Mouse (Mus musculus) thymus, postnatal 4 days (tissue): ENCODE data around the gene Pla2r1.

ENCODE experiments used
- DNase-seq: peaks from one replicate; pipeline ENCODE4 v3.0.0; 2021

Gene Pla2r1

GRCm38 (mm10) chr2:60500583-60501116 lies 52.5 kb downstream of the Pla2r1 start:
- no peak for DNase-seq

- DNase-seq, result no peak
Measured at GRCm38 (mm10) chr2:60479906-60480305, 73.2 kb downstream of the Pla2r1 start.

- no peak for DNase-seq
Measured at GRCm38 (mm10) chr2:60478778-60479177, 74.3 kb downstream of the Pla2r1 start.

- DNase-seq, result no peak
Measured at GRCm38 (mm10) chr2:60468901-60469770, 84.0 kb downstream of the Pla2r1 start.

GRCm38 (mm10) chr2:60452376-60452775 lies 100.7 kb downstream of the Pla2r1 start:
- DNase-seq, result no peak

GRCm38 (mm10) chr2:60451119-60451773 lies 101.9 kb downstream of the Pla2r1 start:
- no peak for DNase-seq

GRCm38 (mm10) chr2:60449732-60450131 lies 103.4 kb downstream of the Pla2r1 start:
- peak; percentile 28 for DNase-seq

- DNase-seq, result no peak
Measured at GRCm38 (mm10) chr2:60444711-60445509, 108.2 kb downstream of the Pla2r1 start.

- DNase-seq, result no peak
Measured at GRCm38 (mm10) chr2:60443279-60443678, 109.8 kb downstream of the Pla2r1 start.

GRCm38 (mm10) chr2:60441875-60442274 lies 111.2 kb downstream of the Pla2r1 start:
- no peak for DNase-seq

- DNase-seq, result no peak
Measured at GRCm38 (mm10) chr2:60436802-60437201, 116.3 kb downstream of the Pla2r1 start.

GRCm38 (mm10) chr2:60430315-60431021 lies 122.6 kb downstream of the Pla2r1 start:
- no peak for DNase-seq

- DNase-seq, result peak; percentile 84
Measured at GRCm38 (mm10) chr2:60418075-60418474, 135.0 kb downstream of the Pla2r1 start.

GRCm38 (mm10) chr2:60414334-60414733 lies 138.8 kb downstream of the Pla2r1 start:
- no peak for DNase-seq

GRCm38 (mm10) chr2:60413006-60413650 lies 140.0 kb downstream of the Pla2r1 start:
- DNase-seq, result no peak

- DNase-seq, result no peak
Measured at GRCm38 (mm10) chr2:60411181-60411580, 141.9 kb downstream of the Pla2r1 start.

- DNase-seq, result no peak
Measured at GRCm38 (mm10) chr2:60409989-60410763, 142.9 kb downstream of the Pla2r1 start.

- no peak for DNase-seq
Measured at GRCm38 (mm10) chr2:60409194-60409593, 143.9 kb downstream of the Pla2r1 start.

- no peak for DNase-seq
Measured at GRCm38 (mm10) chr2:60407387-60407786, 145.7 kb downstream of the Pla2r1 start.

GRCm38 (mm10) chr2:60405431-60405830 lies 147.7 kb downstream of the Pla2r1 start:
- no peak for DNase-seq

GRCm38 (mm10) chr2:60404763-60405162 lies 148.3 kb downstream of the Pla2r1 start:
- no peak for DNase-seq
